Mouse (Mus musculus) right cerebral cortex, postnatal 36 days (tissue): Measurements from ENCODE around the gene Gm20390.
A peak's percentile ranks its signal among the peaks of the same experiment; 100 is the strongest.
"Not testable (repeated sequence)": the region's sequence is repeated elsewhere in the genome, so short reads cannot be mapped to it uniquely, and the experiment has no call there.

ENCODE experiments used
- DNase-seq, 2 experiments: peaks; one replicate each; pipeline ENCODE4 v3.0.0; 2022; ENCODE audit warnings: low spot score in 2 of 2, mixed read lengths in 1 of 2

Gm20390 gene

GRCm38 (mm10) chr11:93965391-93965790 lies 2.7 kb downstream of the Gm20390 start:
- DNase-seq, result peak in 1 of 2 experiments; percentile 27

- DNase-seq, result no peak
Observed at GRCm38 (mm10) chr11:93963013-93963412, 5.1 kb downstream of the Gm20390 start.

GRCm38 (mm10) chr11:93961482-93961881 lies 6.6 kb downstream of the Gm20390 start:
- DNase-seq, result no peak

- no peak for DNase-seq
Observed at GRCm38 (mm10) chr11:93957746-93958145, 10.3 kb downstream of the Gm20390 start.

- DNase-seq, result no peak
Observed at GRCm38 (mm10) chr11:93957031-93957555, 11.0 kb downstream of the Gm20390 start.

- no peak for DNase-seq
Observed at GRCm38 (mm10) chr11:93956159-93956558, 11.9 kb downstream of the Gm20390 start, which contains the start of gene Nme2. Nme2 (minus strand) TSS chr11:93956259.

GRCm38 (mm10) chr11:93955256-93956150 lies 12.6 kb downstream of the Gm20390 start:
- DNase-seq, result peak; percentile 82 to 85

GRCm38 (mm10) chr11:93954738-93955255 lies 13.3 kb downstream of the Gm20390 start:
- DNase-seq, result no peak

- no peak for DNase-seq
Observed at GRCm38 (mm10) chr11:93952376-93952775, 15.7 kb downstream of the Gm20390 start.

- no peak for DNase-seq
Observed at GRCm38 (mm10) chr11:93950045-93950444, 18.0 kb downstream of the Gm20390 start.

- no peak for DNase-seq
Observed at GRCm38 (mm10) chr11:93948887-93949567, 19.1 kb downstream of the Gm20390 start.

- no peak for DNase-seq
Observed at GRCm38 (mm10) chr11:93944986-93945385, 23.1 kb downstream of the Gm20390 start.

- no peak for DNase-seq
Observed at GRCm38 (mm10) chr11:93940906-93941305, 27.2 kb downstream of the Gm20390 start.

- DNase-seq, result no peak
Observed at GRCm38 (mm10) chr11:93929106-93929505, 39.0 kb downstream of the Gm20390 start.

- DNase-seq, result not testable (repeated sequence)
Observed at GRCm38 (mm10) chr11:93915019-93915418, 53.1 kb downstream of the Gm20390 start.

GRCm38 (mm10) chr11:93911603-93912002 lies 56.5 kb downstream of the Gm20390 start:
- DNase-seq, result no peak

- DNase-seq, result no peak
Observed at GRCm38 (mm10) chr11:93908829-93909228, 59.3 kb downstream of the Gm20390 start.

GRCm38 (mm10) chr11:93907839-93908238 lies 60.3 kb downstream of the Gm20390 start:
- DNase-seq, result no peak

- no peak for DNase-seq
Observed at GRCm38 (mm10) chr11:93906834-93907233, 61.3 kb downstream of the Gm20390 start.
